Mouse (Mus musculus): ENCODE data around the gene Parn.

DNA sequence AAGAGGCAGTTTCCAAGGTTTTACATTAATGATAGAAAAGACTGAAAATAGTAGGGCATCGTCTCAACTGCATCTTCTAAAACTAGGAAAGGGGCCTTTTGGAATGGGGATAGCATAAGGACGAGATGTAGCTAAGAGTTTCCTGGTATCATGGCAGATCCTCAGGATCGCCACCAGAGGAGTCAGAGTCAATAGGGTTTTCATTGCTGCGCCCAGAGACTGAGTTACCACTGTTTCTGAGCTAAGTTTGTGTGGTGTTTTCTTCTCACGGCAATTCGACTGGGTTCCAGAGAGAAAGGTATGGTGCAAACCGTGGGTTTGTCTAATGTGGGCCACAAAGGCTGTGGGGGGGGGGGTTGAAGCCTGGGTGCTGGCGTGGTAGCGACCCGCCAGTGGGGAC is 36.7 kb upstream of the Parn start:
- TF ChIP-seq CTCF (conservative IDR thresholded peaks at IDR 0.05; ENCODE audit: insufficient read depth, insufficient read length, low read depth, low read length) = no peak
- no peak for TF ChIP-seq POLR2A (IDR thresholded peaks at IDR 0.05; ENCODE audit: low read depth, low read length)
